Mouse (Mus musculus): ENCODE results near the gene Hcst. TPM values are rescaled to one million over a fixed set of nuclear protein-coding genes. Genes with fewer than 3 reads are reported as not detected.

The Hcst gene
- polyA plus RNA-seq, 1 experiment from 2014 or later = 4.6 TPM

GRCm38 (mm10) chr7:30421890-30422435, 2.3 kb upstream of the Hcst start:
- peak overlapping the region; percentile 26 for H3K27ac ChIP-seq (ENCODE audit: low read length)
- 0 out of 2 replicates have a peak, but pooled peaks cover 4% of the 10 kb centered on the region for H3K9me3 ChIP-seq (replicated peaks; ENCODE audit: control insufficient read depth, low read length)
- peaks cover 5% of the 10 kb centered on the region; the same call in 1 of the 2 replicates for H3K27me3 ChIP-seq (ENCODE audit: control insufficient read depth, insufficient read depth, low read length)
- H3K36me3 ChIP-seq (ENCODE audit: control insufficient read depth, insufficient read depth) = no peaks in the 10 kb centered on the region; the same call in 1 of the 2 replicates
- peak; percentile 76 for ATAC-seq (replicated peaks; ENCODE audit: extremely low read depth, insufficient read depth, low FRiP score)
- WGBS = 1% methylated on average over 45 of the region's 45 CpGs
- peak overlapping the region; percentile 66 for H3K4me3 ChIP-seq (ENCODE audit: low read length)
- peaks cover 13% of the 10 kb centered on the region for H3K4me1 ChIP-seq (ENCODE audit: control insufficient read depth, insufficient read depth, low read length)
- peak overlapping the region; percentile 72 for H3K9ac ChIP-seq (ENCODE audit: low read length)
- peak overlapping the region; percentile 96 for H3K4me2 ChIP-seq (ENCODE audit: low read depth, low read length)

GRCm38 (mm10) chr7:30421175-30421889, 1.7 kb upstream of the Hcst start, which contains the start of gene Nfkbid:
TSS of gene Nfkbid (plus strand) at chr7:30421732.
- 10% methylated on average over 31 of the region's 31 CpGs for WGBS
- H3K4me1 ChIP-seq (ENCODE audit: control insufficient read depth, insufficient read depth, low read length) = peaks cover 13% of the 10 kb centered on the region
- H3K27me3 ChIP-seq (ENCODE audit: control insufficient read depth, insufficient read depth, low read length) = peaks cover 5% of the 10 kb centered on the region; the same call in 1 of the 2 replicates
- peak within 1 kb of the TSS; percentile 66 for H3K4me3 ChIP-seq (ENCODE audit: low read length)
- H3K9me3 ChIP-seq (replicated peaks; ENCODE audit: control insufficient read depth, low read length) = 0 out of 2 replicates have a peak, but pooled peaks cover 4% of the 10 kb centered on the region
- peak within 1 kb of the TSS; percentile 96 for H3K4me2 ChIP-seq (ENCODE audit: low read depth, low read length)
- ATAC-seq (replicated peaks; ENCODE audit: extremely low read depth, insufficient read depth, low FRiP score) = peak; percentile 65
- peak within 1 kb of the TSS; percentile 41 for H3K27ac ChIP-seq (ENCODE audit: low read length)
- H3K9ac ChIP-seq (ENCODE audit: low read length) = peak within 1 kb of the TSS; percentile 72
- H3K36me3 ChIP-seq (ENCODE audit: control insufficient read depth, insufficient read depth) = no peaks in the 10 kb centered on the region; the same call in 1 of the 2 replicates

GRCm38 (mm10) chr7:30420673-30421072, 1.0 kb upstream of the Hcst start:
- H3K4me3 ChIP-seq (ENCODE audit: low read length) = no peak overlapping the region
- H3K9me3 ChIP-seq (replicated peaks; ENCODE audit: control insufficient read depth, low read length) = 0 out of 2 replicates have a peak, but pooled peaks cover 4% of the 10 kb centered on the region
- H3K36me3 ChIP-seq (ENCODE audit: control insufficient read depth, insufficient read depth) = no peaks in the 10 kb centered on the region; the same call in 1 of the 2 replicates
- peaks cover 13% of the 10 kb centered on the region for H3K4me1 ChIP-seq (ENCODE audit: control insufficient read depth, insufficient read depth, low read length)
- 82% methylated on average over 3 of the region's 3 CpGs for WGBS
- peak overlapping the region; percentile 21; the same call in 1 of the 2 replicates for H3K27ac ChIP-seq (ENCODE audit: low read length)
- ATAC-seq (replicated peaks; ENCODE audit: extremely low read depth, insufficient read depth, low FRiP score) = no peak
- H3K4me2 ChIP-seq (ENCODE audit: low read depth, low read length) = no peak overlapping the region
- no peak overlapping the region for H3K9ac ChIP-seq (ENCODE audit: low read length)
- peaks cover 5% of the 10 kb centered on the region; the same call in 1 of the 2 replicates for H3K27me3 ChIP-seq (ENCODE audit: control insufficient read depth, insufficient read depth, low read length)

GRCm38 (mm10) chr7:30417856-30418255, 1.8 kb downstream of the Hcst start:
- Histone ChIP-seq H3K27me3 (ENCODE audit: control insufficient read depth, insufficient read depth, low read length) (peaks cover 5% of the 10 kb centered on the region; the same call in 1 of the 2 replicates), H3K27ac (ENCODE audit: low read length) (no peak overlapping the region), H3K9me3 (replicated peaks; ENCODE audit: control insufficient read depth, low read length) (0 out of 2 replicates have a peak, but pooled peaks cover 4% of the 10 kb centered on the region), H3K9ac (ENCODE audit: low read length) (no peak overlapping the region), H3K4me2 (ENCODE audit: low read depth, low read length) (no peak overlapping the region), H3K36me3 (ENCODE audit: control insufficient read depth, insufficient read depth) (no peaks in the 10 kb centered on the region), H3K4me1 (ENCODE audit: control insufficient read depth, insufficient read depth, low read length) (peaks cover 13% of the 10 kb centered on the region), H3K4me3 (ENCODE audit: low read length) (no peak overlapping the region)
- 64% methylated on average over 9 of the region's 9 CpGs for WGBS
- ATAC-seq (replicated peaks; ENCODE audit: extremely low read depth, insufficient read depth, low FRiP score) = no peak

- no peaks in the 10 kb centered on the region for H3K36me3 ChIP-seq (ENCODE audit: control insufficient read depth, insufficient read depth)
- no peak within 1 kb of the TSS for H3K4me3 ChIP-seq (ENCODE audit: low read length)
- 58% methylated on average over 5 of the region's 5 CpGs for WGBS
- H3K27ac ChIP-seq (ENCODE audit: low read length) = 0 out of 2 replicates have a peak within 1 kb of the TSS, but pooled peaks have one; percentile 33
- no peaks in the 10 kb centered on the region for H3K4me1 ChIP-seq (ENCODE audit: control insufficient read depth, insufficient read depth, low read length)
- no peak within 1 kb of the TSS for H3K9ac ChIP-seq (ENCODE audit: low read length)
- 0 out of 2 replicates have a peak, but pooled peaks have one; percentile 14 for ATAC-seq (replicated peaks; ENCODE audit: extremely low read depth, insufficient read depth, low FRiP score)
- H3K9me3 ChIP-seq (replicated peaks; ENCODE audit: control insufficient read depth, low read length) = no peaks in the 10 kb centered on the region
- no peak within 1 kb of the TSS for H3K4me2 ChIP-seq (ENCODE audit: low read depth, low read length)
- H3K27me3 ChIP-seq (ENCODE audit: control insufficient read depth, insufficient read depth, low read length) = no peaks in the 10 kb centered on the region
Measured at GRCm38 (mm10) chr7:30413596-30413995, 6.1 kb downstream of the Hcst start, which contains the start of gene Tyrobp. TSS of gene Tyrobp (plus strand) at chr7:30413760.

GRCm38 (mm10) chr7:30412735-30413147, 6.9 kb downstream of the Hcst start:
- Histone ChIP-seq H3K4me2 (ENCODE audit: low read depth, low read length) (no peak overlapping the region), H3K4me3 (ENCODE audit: low read length) (no peak overlapping the region), H3K9ac (ENCODE audit: low read length) (no peak overlapping the region), H3K36me3 (ENCODE audit: control insufficient read depth, insufficient read depth) (no peaks in the 10 kb centered on the region), H3K4me1 (ENCODE audit: control insufficient read depth, insufficient read depth, low read length) (no peaks in the 10 kb centered on the region), H3K9me3 (replicated peaks; ENCODE audit: control insufficient read depth, low read length) (no peaks in the 10 kb centered on the region), H3K27me3 (ENCODE audit: control insufficient read depth, insufficient read depth, low read length) (no peaks in the 10 kb centered on the region), H3K27ac (ENCODE audit: low read length) (0 out of 2 replicates have a peak overlapping the region, but pooled peaks have one; percentile 33)
- ATAC-seq (replicated peaks; ENCODE audit: extremely low read depth, insufficient read depth, low FRiP score) = 0 out of 2 replicates have a peak, but pooled peaks have one; percentile 32
- WGBS = 31% methylated on average over 4 of the region's 4 CpGs

- WGBS = 54% methylated on average over 3 of the region's 3 CpGs
- H3K4me1 ChIP-seq (ENCODE audit: control insufficient read depth, insufficient read depth, low read length) = no peaks in the 10 kb centered on the region
- no peak for ATAC-seq (replicated peaks; ENCODE audit: extremely low read depth, insufficient read depth, low FRiP score)
Measured at GRCm38 (mm10) chr7:30411023-30411422, 8.6 kb downstream of the Hcst start.

GRCm38 (mm10) chr7:30409789-30410188, 9.9 kb downstream of the Hcst start:
- Histone ChIP-seq H3K9me3 (replicated peaks; ENCODE audit: control insufficient read depth, low read length) (no peaks in the 10 kb centered on the region), H3K27me3 (ENCODE audit: control insufficient read depth, insufficient read depth, low read length) (no peaks in the 10 kb centered on the region), H3K4me1 (ENCODE audit: control insufficient read depth, insufficient read depth, low read length) (no peaks in the 10 kb centered on the region), H3K27ac (ENCODE audit: low read length) (no peak overlapping the region), H3K36me3 (ENCODE audit: control insufficient read depth, insufficient read depth) (no peaks in the 10 kb centered on the region), H3K9ac (ENCODE audit: low read length) (no peak overlapping the region), H3K4me3 (ENCODE audit: low read length) (no peak overlapping the region), H3K4me2 (ENCODE audit: low read depth, low read length) (no peak overlapping the region)
- ATAC-seq (replicated peaks; ENCODE audit: extremely low read depth, insufficient read depth, low FRiP score) = no peak
- 52% methylated on average over 2 of the region's 2 CpGs for WGBS

More at GRCm38 (mm10) chr7:30411023-30411422, 8.6 kb downstream of the Hcst start:
- no peak overlapping the region for H3K4me3 ChIP-seq (ENCODE audit: low read length)
- no peak overlapping the region for H3K9ac ChIP-seq (ENCODE audit: low read length)
- H3K27ac ChIP-seq (ENCODE audit: low read length) = no peak overlapping the region
- H3K4me2 ChIP-seq (ENCODE audit: low read depth, low read length) = no peak overlapping the region
- no peaks in the 10 kb centered on the region for H3K27me3 ChIP-seq (ENCODE audit: control insufficient read depth, insufficient read depth, low read length)
- H3K9me3 ChIP-seq (replicated peaks; ENCODE audit: control insufficient read depth, low read length) = no peaks in the 10 kb centered on the region
- no peaks in the 10 kb centered on the region for H3K36me3 ChIP-seq (ENCODE audit: control insufficient read depth, insufficient read depth)

- Histone ChIP-seq H3K4me1 (ENCODE audit: control insufficient read depth, insufficient read depth, low read length) (no peaks in the 10 kb centered on the region), H3K27me3 (ENCODE audit: control insufficient read depth, insufficient read depth, low read length) (no peaks in the 10 kb centered on the region), H3K9ac (ENCODE audit: low read length) (no peak overlapping the region), H3K9me3 (replicated peaks; ENCODE audit: control insufficient read depth, low read length) (no peaks in the 10 kb centered on the region), H3K36me3 (ENCODE audit: control insufficient read depth, insufficient read depth) (no peaks in the 10 kb centered on the region), H3K27ac (ENCODE audit: low read length) (no peak overlapping the region), H3K4me3 (ENCODE audit: low read length) (no peak overlapping the region), H3K4me2 (ENCODE audit: low read depth, low read length) (no peak overlapping the region)
- ATAC-seq (replicated peaks; ENCODE audit: extremely low read depth, insufficient read depth, low FRiP score) = no peak
- 72% methylated on average over 3 of the region's 3 CpGs for WGBS
Measured at GRCm38 (mm10) chr7:30408639-30409038, 11.0 kb downstream of the Hcst start.
